Mouse (Mus musculus) sigmoid colon, adult 10 weeks (tissue): ENCODE results near the gene Lrrc8d. TPM values are rescaled to one million over a fixed set of nuclear protein-coding genes. Genes with fewer than 3 reads are reported as not detected.

Experiments
- polyA plus RNA-seq: library from polyadenylated mRNA; stranded (reverse); fragments of 350-450 nt; fragmentation: Illumina TruSeq; extraction: RNeasy Lipid Tissue Mini Kit (QIAGEN cat#74804); gene quantifications from one replicate; pipeline ENCODE4 v1.2.3, GENCODE M21; 2014; ENCODE audit warnings: low read depth, low replicate concordance

Gene Lrrc8d
- 23.5 TPM for polyA plus RNA-seq

GRCm38 (mm10) chr5:105699141-105700069 lies at the start of gene Lrrc8d:
TSS of gene Lrrc8d (plus strand) at chr5:105699969.

GRCm38 (mm10) chr5:105876068-105876924 lies 176.5 kb downstream of the Lrrc8d start, which contains the start of gene Zfp326:
TSS of gene Zfp326 (plus strand) at chr5:105876565.

Other genes starting within 250 kb of the Lrrc8d start
- gene Lrrc8c, start 180.6 kb upstream of the Lrrc8d start, polyA plus RNA-seq = 10.6 TPM
- gene Zfp326, start 176.6 kb downstream of the Lrrc8d start, polyA plus RNA-seq = 130 TPM